Mouse (Mus musculus) granulocyte monocyte progenitor cell, adult 5-6 weeks (primary cell): ENCODE results near the gene Ttc7. TPM values are rescaled to one million over a fixed set of nuclear protein-coding genes. Genes with fewer than 3 reads are reported as not detected.

ENCODE experiments used
- ATAC-seq: replicated peaks from 2 replicates; pipeline ENCODE4 v1.8.0; 2016; ENCODE audit warnings: mild to moderate bottlenecking, moderate TSS enrichment, inconsistent platforms; ENCODE audit not compliant: poor library complexity, severe bottlenecking
- total RNA-seq, 2 experiments: library from RNA; stranded (forward) in 1 of 2; stranded (reverse) in 1 of 2; fragments of 200-712, 200-1000 nt in 1 of 2; fragments of >200 nt in 1 of 2; fragmentation: Nextera tagmentation in 1 of 2; gene quantifications; 2 replicates each; pipeline ENCODE4 v1.2.3; 2014 to 2017

Gene Ttc7
- total RNA-seq, 2 experiments from 2014 or later = 46.7 to 68.9 TPM

- ATAC-seq = no peak
These were observed 30.5 kb downstream of the Ttc7 start for GRCm38 (mm10) chr17:87312924-87313870.

GRCm38 (mm10) chr17:87314121-87314520 lies 31.4 kb downstream of the Ttc7 start:
- no peak for ATAC-seq

- peak; percentile 55 for ATAC-seq
These were observed 31.9 kb downstream of the Ttc7 start for GRCm38 (mm10) chr17:87314530-87314946.

- ATAC-seq = peak; percentile 89
These were observed 32.4 kb downstream of the Ttc7 start for GRCm38 (mm10) chr17:87315021-87315531.

GRCm38 (mm10) chr17:87315891-87316763 lies 33.4 kb downstream of the Ttc7 start:
- peak; percentile 25 for ATAC-seq

GRCm38 (mm10) chr17:87317271-87317670 lies 34.6 kb downstream of the Ttc7 start:
- no peak for ATAC-seq

GRCm38 (mm10) chr17:87317947-87318346 lies 35.3 kb downstream of the Ttc7 start:
- no peak for ATAC-seq

GRCm38 (mm10) chr17:87321673-87322072 lies 39.0 kb downstream of the Ttc7 start:
- ATAC-seq = peak; percentile 65

- no peak for ATAC-seq
These were observed 40.5 kb downstream of the Ttc7 start for GRCm38 (mm10) chr17:87323215-87323614.

- ATAC-seq = no peak
These were observed 42.8 kb downstream of the Ttc7 start for GRCm38 (mm10) chr17:87325501-87325900.

GRCm38 (mm10) chr17:87326987-87327386 lies 44.3 kb downstream of the Ttc7 start:
- peak; percentile 90 for ATAC-seq

- no peak for ATAC-seq
These were observed 45.0 kb downstream of the Ttc7 start for GRCm38 (mm10) chr17:87327645-87328044.

- ATAC-seq = no peak
These were observed 45.6 kb downstream of the Ttc7 start for GRCm38 (mm10) chr17:87328177-87328768.

GRCm38 (mm10) chr17:87329144-87329700 lies 46.5 kb downstream of the Ttc7 start:
- no peak for ATAC-seq

GRCm38 (mm10) chr17:87330250-87330920 lies 47.7 kb downstream of the Ttc7 start:
- ATAC-seq = no peak

GRCm38 (mm10) chr17:87330921-87331291 lies 48.2 kb downstream of the Ttc7 start:
- ATAC-seq = peak; percentile 36; the same call in 1 of the 2 replicates

- ATAC-seq = no peak
These were observed 48.9 kb downstream of the Ttc7 start for GRCm38 (mm10) chr17:87331336-87332141.

- no peak for ATAC-seq
These were observed 49.6 kb downstream of the Ttc7 start for GRCm38 (mm10) chr17:87332142-87332815.
